Mouse (Mus musculus) fibroblast of lung, adult 2 months (primary cell): ENCODE measurements at regions not wholly inside any gene's neighbourhood (a gene's known extent, or its start where the extent isn't known, plus 50 kb on each side); places are given as distances from the start of the nearest gene placed in this dataset.
A peak's percentile ranks its signal among the peaks of the same experiment; 100 is the strongest.

Source experiments
- DNase-seq: peaks from one replicate; pipeline ENCODE4 v3.0.0-alpha.2; 2011; ENCODE audit warnings: low read depth

DNA sequence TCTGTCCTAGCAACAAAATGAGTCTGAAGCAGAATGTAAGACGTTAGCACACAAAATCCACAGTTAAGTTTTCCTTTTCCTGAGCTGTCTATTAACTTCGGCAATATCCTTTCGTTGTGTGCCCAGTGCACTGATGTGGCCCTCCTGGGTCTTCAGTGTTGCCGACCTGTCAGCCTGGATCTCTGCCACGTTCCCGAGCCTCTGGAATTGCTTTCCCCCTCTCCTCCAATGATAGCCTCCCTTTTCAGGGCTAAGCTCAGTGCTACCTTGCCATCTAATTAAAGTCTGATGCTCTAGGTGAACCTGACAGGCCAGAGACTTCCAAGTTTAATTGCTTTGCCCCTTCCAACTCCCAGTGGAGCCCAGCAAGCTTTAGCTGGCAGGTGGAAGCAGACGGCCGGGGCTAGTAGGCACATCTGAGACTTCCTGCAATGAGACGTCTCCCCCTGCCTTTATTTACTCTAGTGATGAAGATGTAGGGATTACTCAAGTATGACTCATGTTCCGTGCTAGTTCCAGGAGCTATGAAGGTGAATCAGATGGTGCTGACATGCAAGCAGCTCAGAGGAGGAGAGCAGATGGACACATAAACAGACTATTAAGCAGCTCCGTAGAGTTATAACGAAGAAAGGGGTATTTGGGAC lies 894.3 kb upstream of the Car8 start:
- DNase-seq, result no peak

GRCm38 (mm10) chr4:9132356-9132755 lies 893.5 kb upstream of the Car8 start:
- no peak for DNase-seq

DNA sequence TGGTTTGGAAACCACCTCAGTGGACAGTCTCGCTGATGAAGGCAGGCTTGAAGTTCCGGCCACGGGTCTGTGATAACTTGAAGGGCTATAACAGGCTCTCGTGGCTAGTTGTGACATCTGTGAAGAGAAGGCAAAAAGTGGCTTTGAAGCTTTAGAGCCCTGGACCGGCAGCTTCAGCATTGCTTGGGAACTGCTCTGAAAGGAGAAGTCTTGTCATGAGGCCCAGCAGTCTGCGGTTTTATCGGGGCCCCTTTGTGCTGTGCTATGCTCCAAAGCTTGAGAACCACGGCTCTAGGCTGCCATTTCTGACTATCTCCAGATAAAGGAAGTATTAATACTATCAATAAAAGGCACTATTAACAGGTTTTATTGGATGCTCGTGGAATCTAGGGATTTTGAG lies 892.8 kb upstream of the Car8 start:
- DNase-seq, result no peak

- DNase-seq, result no peak
Observed at GRCm38 (mm10) chr4:9125236-9125963, 886.6 kb upstream of the Car8 start.

DNA sequence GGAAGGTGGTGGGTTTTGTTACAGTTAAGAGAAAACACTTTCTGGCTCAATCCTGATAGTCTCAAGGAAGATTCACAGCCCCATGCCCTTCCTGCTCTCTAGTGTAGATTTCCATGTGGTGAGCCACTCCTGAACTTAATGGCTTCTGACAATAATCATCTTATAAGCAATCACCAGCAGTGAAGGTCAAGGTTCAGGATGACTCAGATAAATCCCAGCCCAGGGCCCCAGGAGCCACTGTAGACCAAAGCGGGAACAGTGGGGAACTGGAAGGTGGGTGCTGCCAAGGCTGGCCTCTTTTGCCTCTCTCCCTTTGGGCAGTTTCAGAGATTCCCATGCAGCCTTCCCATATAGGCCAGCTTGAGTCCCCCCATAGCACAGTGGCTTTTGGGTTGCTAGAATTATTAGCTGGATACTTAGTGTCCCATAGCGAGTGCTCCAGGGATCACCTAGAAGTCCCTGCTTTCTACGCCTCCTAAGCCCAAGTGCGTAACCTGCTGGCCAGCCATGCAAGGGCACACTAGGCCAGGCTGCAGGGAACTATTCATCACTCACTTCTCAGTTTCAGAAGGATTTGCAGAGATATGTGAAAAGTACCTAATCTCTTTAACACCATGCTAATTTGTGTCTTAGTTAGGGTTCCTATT lies 885.9 kb upstream of the Car8 start:
- DNase-seq, result no peak

DNA sequence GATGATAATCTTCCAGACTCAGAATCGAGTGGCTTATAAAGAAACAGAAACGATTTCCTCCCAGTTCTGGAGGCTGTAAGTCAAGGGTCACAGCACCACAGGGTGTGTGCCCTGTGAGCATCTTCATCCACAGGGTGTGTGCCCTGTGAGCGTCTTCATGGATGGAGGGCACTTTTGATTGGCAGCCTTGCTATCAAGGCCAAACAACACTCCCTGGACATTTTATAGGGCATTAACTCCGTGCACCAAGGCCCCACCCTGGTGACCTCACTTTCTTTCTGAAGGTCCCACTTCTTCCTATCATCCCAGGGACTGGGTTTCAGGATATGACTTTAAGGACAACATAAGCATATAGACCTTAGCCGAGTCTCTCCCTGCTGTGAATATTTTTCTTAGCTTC lies 885.3 kb upstream of the Car8 start:
- DNase-seq, result no peak

GRCm38 (mm10) chr4:9123396-9124031 lies 884.7 kb upstream of the Car8 start:
- no peak for DNase-seq

GRCm38 (mm10) chr4:9122639-9123286 lies 883.9 kb upstream of the Car8 start:
- no peak for DNase-seq

- no peak for DNase-seq
Observed at GRCm38 (mm10) chr4:9116955-9117647, 878.3 kb upstream of the Car8 start.

- DNase-seq, result no peak
Observed at GRCm38 (mm10) chr4:9115874-9116273, 877.0 kb upstream of the Car8 start.

- DNase-seq, result no peak
Observed at GRCm38 (mm10) chr4:9113982-9114381, 875.1 kb upstream of the Car8 start.

- peak; percentile 57 for DNase-seq
Observed at GRCm38 (mm10) chr4:9110355-9110754, 871.5 kb upstream of the Car8 start.

DNA sequence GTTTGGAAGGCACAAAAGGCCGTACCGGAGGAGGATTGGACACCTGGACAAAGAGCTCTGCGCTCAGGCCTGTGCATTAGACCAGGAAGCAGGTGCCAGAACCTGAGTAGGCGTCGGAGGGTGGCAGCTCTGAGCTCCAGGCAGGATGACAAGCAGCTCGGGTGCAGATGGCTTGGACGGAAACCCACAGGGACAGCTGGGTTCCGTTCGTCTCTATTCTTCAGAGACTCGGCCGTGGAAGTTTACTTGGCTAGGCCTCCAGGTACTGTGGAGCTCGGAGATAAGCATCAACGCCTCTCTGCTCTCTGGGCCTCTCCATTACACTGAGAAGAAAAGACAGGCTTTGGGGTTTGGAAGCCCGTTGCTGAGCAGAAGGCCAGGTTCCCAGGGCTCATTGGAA lies 868.5 kb upstream of the Car8 start:
- no peak for DNase-seq

DNA sequence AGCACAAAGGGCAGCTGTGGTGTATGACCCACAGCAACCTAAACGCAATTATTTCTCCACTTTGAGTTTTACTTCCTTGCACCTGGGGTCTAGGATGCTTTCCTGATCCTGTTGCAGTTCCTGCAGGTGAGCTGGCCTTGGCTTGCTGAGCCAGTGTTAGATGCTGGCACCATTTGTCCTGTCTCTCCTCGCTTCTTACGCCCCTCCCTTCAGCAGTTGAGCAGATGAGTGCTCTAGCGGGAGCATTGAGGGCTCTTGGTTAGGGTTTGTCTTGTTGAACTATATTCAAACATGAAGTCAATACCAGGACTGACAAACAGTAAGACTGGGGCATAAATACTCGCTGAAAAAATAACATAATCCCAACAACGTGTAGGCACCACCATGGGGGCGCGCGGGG lies 867.9 kb upstream of the Car8 start:
- DNase-seq, result no peak

DNA sequence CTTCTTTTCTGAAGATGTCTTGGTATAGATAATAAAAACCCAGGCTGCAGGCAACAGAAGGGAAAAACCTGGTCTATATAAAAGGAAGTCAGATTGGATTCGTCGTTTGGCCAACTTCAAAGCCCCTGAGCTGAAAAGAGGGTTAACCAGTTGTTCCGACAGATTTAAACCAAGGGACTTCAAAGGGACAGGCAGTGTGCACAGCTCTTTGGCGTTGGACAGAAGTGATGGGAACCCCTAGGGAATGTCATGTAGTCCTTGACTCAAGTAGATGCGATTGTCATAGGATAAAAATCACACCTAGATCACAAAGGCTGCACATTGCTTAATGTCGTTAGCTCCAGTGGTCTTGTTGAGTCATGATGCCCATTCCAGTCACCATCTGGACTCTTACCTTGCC lies 865.8 kb upstream of the Car8 start:
- no peak for DNase-seq

- no peak for DNase-seq
Observed at GRCm38 (mm10) chr4:9103958-9104357, 865.1 kb upstream of the Car8 start.

DNA sequence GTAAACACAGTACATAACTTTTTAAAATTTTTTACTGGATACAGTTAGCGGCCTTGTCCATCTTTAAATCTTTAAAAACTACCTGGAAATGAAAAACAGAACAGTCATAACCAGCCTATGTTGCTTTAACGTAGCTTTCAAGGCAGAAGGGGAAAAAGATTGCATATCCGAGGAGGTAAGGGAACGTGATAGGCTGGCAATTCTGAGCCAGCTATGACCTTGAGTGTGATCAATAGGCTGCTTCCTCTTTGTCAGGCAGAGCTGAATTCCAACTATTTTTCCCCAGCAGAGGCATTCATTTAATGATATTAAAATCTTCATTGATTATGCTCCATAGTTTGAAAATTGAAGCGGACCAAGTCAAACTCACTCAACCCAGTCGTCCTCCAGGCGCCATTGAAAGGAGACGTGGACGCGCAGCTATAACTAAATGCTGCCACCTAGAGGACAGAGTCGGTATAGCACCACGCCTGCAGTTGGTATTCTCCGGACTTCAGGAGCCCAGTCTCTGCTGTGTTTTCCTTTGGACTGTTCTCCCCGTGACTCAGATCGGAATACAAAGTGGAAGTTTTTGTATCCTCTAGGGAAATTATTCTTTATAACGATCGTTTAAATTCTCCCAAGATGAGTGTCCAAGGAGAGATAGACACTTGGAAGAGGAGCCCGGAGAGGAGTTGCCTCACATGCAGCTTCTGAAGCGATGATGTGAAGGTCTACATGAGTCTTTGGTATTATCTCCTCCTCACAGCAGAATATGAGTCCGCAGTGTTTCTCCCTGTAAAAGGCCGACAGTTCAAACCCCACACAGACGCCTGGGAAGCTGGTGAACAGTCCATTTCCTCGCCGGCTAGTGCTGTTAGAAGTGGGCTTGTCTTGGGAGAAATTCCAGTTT lies 858.2 kb upstream of the Car8 start:
- DNase-seq, result peak; percentile 46

DNA sequence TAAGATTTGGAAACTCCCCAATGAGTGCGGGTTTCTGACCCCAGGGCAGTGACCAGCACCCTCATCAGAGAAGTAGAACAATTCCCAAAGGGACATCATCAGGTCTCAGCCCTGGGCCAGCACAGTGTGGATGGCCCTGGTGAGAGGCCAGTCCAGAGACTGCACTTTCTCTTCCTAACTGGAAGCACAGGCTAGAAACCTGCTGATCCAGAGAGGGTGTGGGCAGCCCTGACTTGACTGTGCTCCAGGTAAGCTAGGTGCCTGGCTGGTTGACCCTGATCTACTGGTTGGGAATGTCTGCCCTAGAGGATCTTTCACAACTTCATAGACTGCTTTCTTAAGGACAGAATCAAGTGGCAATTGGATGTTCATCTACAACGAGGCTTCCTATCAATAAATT lies 857.4 kb upstream of the Car8 start:
- no peak for DNase-seq

DNA sequence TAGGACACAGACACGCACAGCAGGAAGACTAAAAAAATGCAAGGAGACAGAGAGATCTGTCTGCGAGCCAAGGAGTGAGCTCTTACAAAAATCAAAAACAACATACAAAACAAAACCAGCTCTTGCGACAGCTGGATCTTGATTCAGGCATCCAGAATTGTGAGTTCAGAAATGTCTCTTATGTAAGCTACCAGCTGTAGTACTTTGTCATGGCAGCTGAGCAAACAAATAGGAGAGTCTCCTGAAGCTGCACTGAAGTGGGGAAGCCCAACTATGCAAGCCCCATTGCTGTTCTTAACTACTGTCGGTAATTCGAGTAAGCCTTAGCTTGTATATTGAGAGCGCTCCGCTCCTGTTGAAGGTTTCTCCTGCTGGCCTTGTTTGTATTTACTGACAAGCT lies 856.8 kb upstream of the Car8 start:
- DNase-seq, result no peak

DNA sequence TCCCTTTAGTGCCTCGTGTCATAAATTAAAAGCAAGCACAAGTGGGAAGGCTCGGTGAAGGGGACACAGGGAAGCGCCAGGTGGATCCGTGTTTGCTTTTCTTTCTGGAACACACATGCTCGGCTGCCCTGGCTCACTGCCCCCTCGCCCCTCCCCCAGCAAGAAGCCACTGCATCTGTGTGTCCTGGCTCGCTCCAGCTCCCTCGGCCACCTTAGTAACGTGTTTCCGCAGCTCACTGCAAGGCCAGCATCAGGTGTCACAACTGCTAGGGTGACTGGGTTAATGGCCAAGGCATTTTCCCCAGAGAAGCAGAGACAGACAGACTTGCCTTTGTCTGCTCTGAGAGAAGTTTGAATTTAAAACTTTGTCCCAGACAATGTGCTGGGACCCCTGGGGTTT lies 855.7 kb upstream of the Car8 start:
- no peak for DNase-seq

- DNase-seq, result no peak
Observed at GRCm38 (mm10) chr4:9094076-9094475, 855.2 kb upstream of the Car8 start.
